Mouse (Mus musculus) embryonic fibroblast, embryonic 13.5 days (primary cell): ENCODE results near the gene Oas1e.
"Not testable (repeated sequence)": the region's sequence is repeated elsewhere in the genome, so short reads cannot be mapped to it uniquely, and the experiment has no call there.

Experiments
- CTCF ChIP-seq: IDR thresholded peaks from 2 replicates; pipeline ENCODE4 v1.5.1; 2011; ENCODE audit warnings: mild to moderate bottlenecking, control low read depth, low read length, moderate library complexity, borderline replicate concordance; ENCODE audit not compliant: insufficient read depth
- POLR2A ChIP-seq: IDR thresholded peaks from 2 replicates; pipeline ENCODE4 v1.6.1; 2011; ENCODE audit warnings: low read depth, mild to moderate bottlenecking, control low read depth, low read length, moderate library complexity

GRCm38 (mm10) chr5:120795480-120796034, at the start of gene Oas1e:
- not testable (repeated sequence) for TF ChIP-seq CTCF, POLR2A
